ENCODE assay signal across 17 mouse cellular contexts in the genomic region with DNA sequence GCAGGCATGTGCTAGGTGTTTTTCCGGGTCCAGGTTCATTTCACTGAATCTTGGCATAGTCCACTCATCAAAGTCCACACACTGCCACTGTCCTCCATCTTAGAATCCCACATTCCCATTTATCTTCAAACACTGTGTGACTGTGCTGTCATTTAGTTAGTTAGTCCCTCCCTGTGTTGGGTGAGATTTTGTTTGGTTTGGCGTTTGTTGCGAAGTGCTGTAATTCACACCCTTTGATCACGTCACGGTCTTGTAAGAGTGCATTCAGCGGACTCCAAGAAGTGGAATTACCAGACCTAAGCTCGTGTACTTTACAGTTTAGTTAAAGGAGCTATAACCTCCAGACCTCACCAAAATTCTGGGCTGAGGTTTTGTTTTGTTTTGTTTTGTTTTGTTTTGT.
"Had no signal": no experiment of that assay in that cellular context is flagged by ENCODE, and none has a peak within 500 bp of the region (broad histone marks: within the 10 kb centered on the region; RNA-seq: fewer than 3 reads in every experiment).

No protein-coding gene starts in this region.

- H3K9me3 ChIP-seq: lung, embryonic 15.5 days; midbrain, embryonic 13.5 days; midbrain, embryonic 15.5 days; neural tube, embryonic 12.5 days; stomach, embryonic 15.5 days had no signal

- DNase-seq: lung, adult 2 months; lung, postnatal 14 days; lung, postnatal 36 days; right cerebral cortex, postnatal 14 days; thymus, adult 2 months; thymus, postnatal 25 days; thymus, postnatal 4 days had no signal

- H3K9ac ChIP-seq: lung, embryonic 15.5 days; midbrain, embryonic 13.5 days; midbrain, embryonic 15.5 days; neural tube, embryonic 12.5 days; stomach, embryonic 15.5 days had no signal

- H3K4me3 ChIP-seq: lung, embryonic 15.5 days; megakaryocyte, embryonic 14.5 days; midbrain, embryonic 13.5 days; midbrain, embryonic 15.5 days; neural tube, embryonic 12.5 days; stomach, embryonic 15.5 days had no signal

- H3K27me3 ChIP-seq: lung, embryonic 15.5 days; megakaryocyte, embryonic 14.5 days; midbrain, embryonic 13.5 days; midbrain, embryonic 15.5 days; neural tube, embryonic 12.5 days; stomach, embryonic 15.5 days had no signal

- H3K4me2 ChIP-seq: lung, embryonic 15.5 days; midbrain, embryonic 11.5 days; midbrain, embryonic 13.5 days; midbrain, embryonic 15.5 days; neural tube, embryonic 12.5 days; stomach, embryonic 15.5 days had no signal

- H3K4me1 ChIP-seq: lung, embryonic 15.5 days; megakaryocyte, embryonic 14.5 days; midbrain, embryonic 13.5 days; midbrain, embryonic 15.5 days; neural tube, embryonic 12.5 days; stomach, embryonic 15.5 days had no signal

- H3K36me3 ChIP-seq: lung, embryonic 15.5 days; midbrain, embryonic 13.5 days; midbrain, embryonic 15.5 days; neural tube, embryonic 12.5 days; stomach, embryonic 15.5 days had no signal

- ATAC-seq: lung, postnatal 0 days; midbrain, embryonic 13.5 days; midbrain, embryonic 15.5 days had no signal

- H3K27ac ChIP-seq: lung, embryonic 15.5 days; macrophage; midbrain, embryonic 13.5 days; midbrain, embryonic 15.5 days; neural tube, embryonic 12.5 days; stomach, embryonic 15.5 days; stomach, postnatal 0 days had no signal
